Mouse (Mus musculus) intestine, embryonic 14.5 days (tissue): Measurements from ENCODE around the gene Sncb. TPM values are rescaled to one million over a fixed set of nuclear protein-coding genes. Genes with fewer than 3 reads are reported as not detected.

Experiments
- ATAC-seq: fragments of 200-750 bp; cut with Nextera tagmentation; replicated peaks from 2 replicates; pipeline ENCODE4 v1.8.0; 2017; ENCODE audit warnings: low read depth, moderate number of reproducible peaks, moderate TSS enrichment, moderate library complexity; ENCODE audit not compliant: low FRiP score, low TSS enrichment
- DNase-seq: peaks from one replicate; pipeline ENCODE4 v3.0.0-alpha.2; 2018; ENCODE audit warnings: low spot score
- H3K27ac ChIP-seq: fragments of 300-500 bp; sonication (generic); 2 replicates; pipeline ENCODE4 v1.5.1; 2014; ENCODE audit warnings: low read depth, mild to moderate bottlenecking, control low read depth
- H3K27me3 ChIP-seq: fragments of 300-500 bp; sonication (generic); replicated peaks from 2 replicates; pipeline ENCODE4 v1.6.1; 2014; ENCODE audit warnings: low read length, control low read depth; ENCODE audit not compliant: control insufficient read depth, insufficient read depth
- H3K36me3 ChIP-seq: fragments of 300-500 bp; sonication (generic); 2 replicates; pipeline ENCODE4 v1.6.1; 2014; ENCODE audit warnings: low read length, control low read depth; ENCODE audit not compliant: control insufficient read depth, insufficient read depth
- H3K4me1 ChIP-seq: fragments of 300-500 bp; sonication (generic); replicated peaks from 2 replicates; pipeline ENCODE4 v1.6.1; 2014; ENCODE audit warnings: low read length, control low read depth, mixed read lengths; ENCODE audit not compliant: control insufficient read depth, insufficient read depth
- H3K4me2 ChIP-seq: fragments of 300-500 bp; sonication (generic); 2 replicates; pipeline ENCODE4 v1.6.1; 2014; ENCODE audit warnings: low read length
- H3K4me3 ChIP-seq: fragments of 300-500 bp; sonication (generic); 2 replicates; pipeline ENCODE4 v1.5.1; 2014; ENCODE audit warnings: low read depth, low read length, control low read depth, mixed read lengths
- H3K9ac ChIP-seq: fragments of 300-500 bp; sonication (generic); 2 replicates; pipeline ENCODE4 v1.6.1; 2014; ENCODE audit warnings: mild to moderate bottlenecking, low read length
- H3K9me3 ChIP-seq: fragments of 300-500 bp; sonication (generic); 2 replicates; pipeline ENCODE4 v1.6.1; 2016; ENCODE audit warnings: low read length, control low read depth; ENCODE audit not compliant: control insufficient read depth
- WGBS: fragments of 180-500 bp; shearing (Covaris S2); extraction: QIAGEN DNeasy Blood & Tissue Kit; methylation state at CpG from one replicate; pipeline ENCODE4 v1.1.7; 2014; 5-methylcytosine and 5-hydroxymethylcytosine counted together
- polyA plus RNA-seq: library from polyadenylated mRNA; unstranded; fragments of >200 nt; fragmentation: Nextera tagmentation; extraction: Ambion mirVana; gene quantifications from 2 replicates; pipeline ENCODE4 v1.2.1, GENCODE M21; 2014

The Sncb gene
- polyA plus RNA-seq, 1 experiment from 2014 or later = 0.18 TPM

DNA sequence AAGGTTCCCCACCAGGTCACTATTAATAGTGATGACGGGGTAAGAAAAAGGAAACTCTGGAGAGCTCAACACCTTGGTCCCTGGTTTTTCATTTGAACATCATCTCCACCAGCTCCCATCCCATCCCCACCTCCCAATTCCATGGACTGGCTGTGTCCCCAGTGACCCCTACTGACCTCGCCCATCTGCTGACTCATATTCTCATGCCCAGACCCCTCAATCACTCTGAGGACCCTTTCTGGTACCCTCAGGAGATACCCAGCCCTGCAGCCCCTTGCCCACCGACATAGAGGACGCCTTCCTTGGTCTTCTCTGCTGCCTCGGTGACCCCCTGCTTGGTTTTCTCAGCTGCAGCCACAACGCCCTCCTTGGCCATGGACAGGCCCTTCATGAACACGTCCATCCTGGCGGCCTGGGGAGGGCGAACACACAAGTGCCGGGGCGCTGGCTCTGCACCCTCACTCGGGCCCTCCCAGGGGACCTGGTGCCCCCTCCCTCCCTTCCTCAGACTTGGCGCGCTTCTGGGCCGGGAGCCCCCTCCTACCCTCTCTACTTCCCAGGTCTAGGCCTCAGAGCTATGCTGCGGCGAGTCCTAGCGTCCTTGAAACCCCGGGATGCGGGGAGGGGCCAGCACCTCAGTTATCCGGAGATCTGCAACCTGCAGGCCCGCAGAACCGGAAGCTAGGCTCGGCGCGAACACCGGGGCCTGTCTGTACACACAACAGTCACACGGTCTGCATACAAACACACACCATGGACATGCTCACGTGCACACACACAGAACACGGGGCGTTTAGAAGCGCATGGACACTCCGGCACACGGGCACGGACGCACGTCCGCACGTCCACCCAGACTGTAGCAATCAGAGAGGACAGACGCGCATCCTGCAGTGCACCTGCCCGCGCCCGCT, 859 bp downstream of the Sncb start:
- peak overlapping the region; percentile 43 for H3K4me2 ChIP-seq
- DNase-seq (peak; percentile 58), ATAC-seq (0 out of 2 replicates have a peak, but pooled peaks have one; percentile 32)
- no peak overlapping the region for H3K9ac ChIP-seq
- H3K4me1 ChIP-seq = 0 out of 2 replicates have a peak, but pooled peaks cover 3% of the 10 kb centered on the region
- peak overlapping the region; percentile 18 for H3K4me3 ChIP-seq
- WGBS = 5% methylated on average over 44 of the region's 44 CpGs
- H3K9me3 ChIP-seq = no peaks in the 10 kb centered on the region
- no peaks in the 10 kb centered on the region for H3K36me3 ChIP-seq
- peaks cover 58% of the 10 kb centered on the region for H3K27me3 ChIP-seq
- H3K27ac ChIP-seq = no peak overlapping the region

DNA sequence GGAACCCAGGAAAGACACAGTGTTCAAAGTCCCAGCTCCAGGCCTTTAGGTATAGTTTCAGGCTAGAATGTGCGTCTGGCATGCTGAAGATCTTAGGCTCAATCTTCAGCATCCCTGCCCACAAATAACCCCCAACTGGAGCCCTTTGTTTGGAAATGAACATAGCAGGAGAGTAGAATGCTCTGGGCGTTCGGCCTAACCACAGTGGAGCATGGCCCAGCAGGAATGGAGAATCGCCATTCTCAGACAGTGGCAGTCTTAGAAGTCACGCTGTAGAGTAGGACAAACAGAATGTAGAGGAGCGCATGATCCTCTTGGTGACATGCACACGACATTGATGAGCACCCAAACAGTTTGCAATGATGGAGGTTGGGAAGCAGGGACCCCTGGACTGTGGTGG, 5.5 kb downstream of the Sncb start:
- no peak overlapping the region for H3K4me2 ChIP-seq
- DNase-seq = no peak
- no peak overlapping the region for H3K27ac ChIP-seq
- H3K4me3 ChIP-seq = no peak overlapping the region
- WGBS = 73% methylated on average over 7 of the region's 7 CpGs
- H3K4me1 ChIP-seq = 0 out of 2 replicates have a peak, but pooled peaks cover 5% of the 10 kb centered on the region
- H3K9me3 ChIP-seq = no peaks in the 10 kb centered on the region
- H3K36me3 ChIP-seq = no peaks in the 10 kb centered on the region
- peaks cover 66% of the 10 kb centered on the region for H3K27me3 ChIP-seq
- ATAC-seq = no peak
- no peak overlapping the region for H3K9ac ChIP-seq

DNA sequence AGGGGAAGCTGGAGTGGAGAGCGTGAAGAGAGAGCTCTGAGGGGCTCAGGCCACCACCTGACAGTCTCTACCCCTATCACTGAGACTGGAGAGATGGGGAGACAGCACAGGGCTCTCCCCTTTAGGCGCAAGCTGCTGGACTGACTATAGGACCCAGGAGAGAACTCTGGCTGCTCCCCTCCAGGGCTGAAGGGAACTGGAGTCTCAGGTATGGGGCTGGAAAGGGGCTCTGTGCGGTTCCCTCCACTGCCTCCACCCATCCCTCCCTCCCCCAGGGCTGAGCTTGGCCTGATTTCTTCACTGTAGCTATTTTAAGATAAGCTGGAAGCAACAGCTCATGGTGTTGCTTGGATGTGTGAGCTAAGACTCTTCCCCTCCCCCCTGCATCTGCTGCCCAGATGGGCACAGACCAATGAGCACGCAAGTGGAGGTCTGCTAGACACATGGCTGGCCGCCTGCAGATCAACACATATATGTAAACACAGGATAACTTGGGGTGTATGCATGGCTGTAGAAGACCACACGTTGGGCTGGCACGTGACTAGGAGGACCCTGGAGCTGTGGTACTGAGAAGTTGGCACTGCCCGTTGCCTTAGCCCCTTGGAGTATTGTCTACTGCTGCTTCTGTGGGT, 6.1 kb downstream of the Sncb start:
- H3K4me2 ChIP-seq = no peak overlapping the region
- H3K27ac ChIP-seq = no peak overlapping the region
- no peaks in the 10 kb centered on the region for H3K36me3 ChIP-seq
- H3K9me3 ChIP-seq = no peaks in the 10 kb centered on the region
- 57% methylated on average over 8 of the region's 8 CpGs for WGBS
- H3K4me3 ChIP-seq = no peak overlapping the region
- ATAC-seq (no peak), DNase-seq (no peak)
- H3K27me3 ChIP-seq = peaks cover 63% of the 10 kb centered on the region
- H3K9ac ChIP-seq = no peak overlapping the region
- 0 out of 2 replicates have a peak, but pooled peaks cover 3% of the 10 kb centered on the region for H3K4me1 ChIP-seq

DNA sequence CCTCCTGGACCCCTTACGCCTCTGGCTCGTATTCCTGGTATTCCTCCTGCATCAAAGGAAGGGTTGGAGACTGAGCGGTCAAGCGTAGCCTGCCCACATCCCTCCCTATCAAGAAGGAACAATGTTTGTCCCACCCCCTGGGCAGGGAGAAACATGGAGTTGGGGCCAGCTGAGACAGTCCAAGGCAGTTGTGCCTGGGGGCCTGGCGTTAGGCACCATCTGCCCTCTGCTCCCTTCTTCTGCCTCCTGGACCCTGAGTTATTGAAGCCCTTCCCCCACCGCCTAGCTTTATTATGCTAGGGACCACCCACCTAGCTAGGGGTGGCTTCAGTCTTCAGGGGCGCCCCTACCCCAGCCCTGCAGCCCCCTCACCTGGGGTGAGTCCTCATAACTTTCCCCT, 6.9 kb downstream of the Sncb start:
- Histone ChIP-seq H3K9me3 (no peaks in the 10 kb centered on the region), H3K4me1 (0 out of 2 replicates have a peak, but pooled peaks cover 3% of the 10 kb centered on the region), H3K4me3 (no peak overlapping the region), H3K27ac (no peak overlapping the region), H3K9ac (no peak overlapping the region), H3K36me3 (no peaks in the 10 kb centered on the region), H3K27me3 (peaks cover 56% of the 10 kb centered on the region), H3K4me2 (no peak overlapping the region)
- DNase-seq = no peak
- WGBS = 10% methylated on average over 7 of the region's 7 CpGs
- ATAC-seq = no peak

DNA sequence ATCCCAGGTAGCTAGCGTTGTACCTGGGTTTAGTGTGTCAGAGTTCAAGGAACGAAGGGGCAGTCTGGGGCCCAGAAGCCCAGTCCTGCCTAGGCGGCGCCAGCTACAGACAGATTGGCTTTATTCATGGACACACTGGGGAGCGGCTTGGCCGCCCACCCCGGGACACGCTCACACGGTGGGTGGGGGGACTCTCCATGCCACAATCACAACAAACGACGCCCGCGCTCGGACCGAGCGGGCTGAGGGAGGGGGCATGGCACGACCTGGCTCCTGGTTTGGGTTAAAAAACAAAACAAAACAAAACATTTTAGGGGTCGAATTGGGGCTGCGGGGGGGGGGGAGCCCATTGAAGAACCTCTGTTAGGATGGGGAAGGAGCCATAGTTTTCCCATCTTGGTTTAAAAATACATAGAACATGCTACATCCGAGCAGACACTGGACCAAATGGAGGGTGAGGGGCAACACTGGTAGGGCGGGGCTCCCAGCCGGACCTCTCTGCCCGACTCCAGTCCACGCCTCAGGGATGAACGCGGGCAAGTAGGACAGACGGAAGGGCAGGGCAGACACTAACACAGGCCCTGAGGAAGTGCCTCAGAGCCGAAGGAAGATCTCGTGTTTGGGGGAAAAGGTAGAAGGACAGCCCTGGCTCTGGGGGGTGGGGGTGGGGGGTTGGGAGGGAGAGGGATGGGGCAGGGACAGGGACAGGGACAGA, 7.5 kb downstream of the Sncb start:
- no peaks in the 10 kb centered on the region for H3K36me3 ChIP-seq
- DNase-seq = no peak
- H3K9ac ChIP-seq = no peak overlapping the region
- no peak overlapping the region for H3K27ac ChIP-seq
- peak overlapping the region; percentile 31; the same call in 1 of the 2 replicates for H3K4me3 ChIP-seq
- H3K4me2 ChIP-seq = peak overlapping the region; percentile 55
- peaks cover 51% of the 10 kb centered on the region for H3K27me3 ChIP-seq
- H3K9me3 ChIP-seq = no peaks in the 10 kb centered on the region
- H3K4me1 ChIP-seq = 0 out of 2 replicates have a peak, but pooled peaks cover 3% of the 10 kb centered on the region
- ATAC-seq = peak; percentile 37
- 2% methylated on average over 29 of the region's 29 CpGs for WGBS

DNA sequence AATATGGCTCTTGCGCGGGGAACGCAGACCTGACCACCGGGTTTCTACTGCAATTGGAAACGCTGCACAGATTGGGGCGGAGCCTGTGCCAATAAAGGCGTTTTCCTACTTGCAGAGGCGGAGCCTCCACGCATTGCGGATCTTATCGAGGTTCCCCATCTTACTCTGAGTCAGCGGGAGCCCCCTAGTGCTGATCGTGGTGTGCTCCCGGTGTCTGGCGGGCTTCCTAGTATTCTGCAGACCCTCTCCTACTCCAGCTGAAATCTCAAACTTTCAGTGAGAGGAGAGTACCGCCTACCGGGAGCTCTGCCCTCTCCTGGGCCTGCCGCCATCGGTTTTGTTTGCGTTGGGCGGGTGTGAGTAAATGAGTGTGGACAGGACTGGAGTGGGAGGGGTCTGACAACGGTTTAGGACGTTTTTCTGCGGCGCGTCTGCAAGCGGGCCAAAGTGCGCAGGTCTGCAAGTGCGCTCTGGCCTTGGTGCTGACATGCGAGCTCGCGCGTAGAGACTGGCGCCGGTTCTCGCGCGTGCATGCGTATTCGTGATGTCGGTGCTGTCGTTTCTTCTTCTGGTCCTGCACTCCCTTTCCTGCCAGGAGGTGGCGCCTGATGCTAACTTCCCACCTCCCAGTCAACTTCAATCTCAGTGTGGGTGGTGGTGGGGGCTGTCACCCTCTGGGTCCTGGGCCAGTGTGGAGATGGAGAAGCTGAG, 8.2 kb downstream of the Sncb start:
- Histone ChIP-seq H3K4me2 (peak overlapping the region; percentile 55), H3K9ac (no peak overlapping the region; the same call in 1 of the 2 replicates), H3K4me3 (peak overlapping the region; percentile 31), H3K27me3 (peaks cover 46% of the 10 kb centered on the region), H3K27ac (no peak overlapping the region), H3K4me1 (0 out of 2 replicates have a peak, but pooled peaks cover 3% of the 10 kb centered on the region), H3K9me3 (no peaks in the 10 kb centered on the region), H3K36me3 (no peaks in the 10 kb centered on the region)
- ATAC-seq (peak; percentile 86), DNase-seq (peak; percentile 95)
- under 1% methylated on average over 43 of the region's 43 CpGs for WGBS

DNA sequence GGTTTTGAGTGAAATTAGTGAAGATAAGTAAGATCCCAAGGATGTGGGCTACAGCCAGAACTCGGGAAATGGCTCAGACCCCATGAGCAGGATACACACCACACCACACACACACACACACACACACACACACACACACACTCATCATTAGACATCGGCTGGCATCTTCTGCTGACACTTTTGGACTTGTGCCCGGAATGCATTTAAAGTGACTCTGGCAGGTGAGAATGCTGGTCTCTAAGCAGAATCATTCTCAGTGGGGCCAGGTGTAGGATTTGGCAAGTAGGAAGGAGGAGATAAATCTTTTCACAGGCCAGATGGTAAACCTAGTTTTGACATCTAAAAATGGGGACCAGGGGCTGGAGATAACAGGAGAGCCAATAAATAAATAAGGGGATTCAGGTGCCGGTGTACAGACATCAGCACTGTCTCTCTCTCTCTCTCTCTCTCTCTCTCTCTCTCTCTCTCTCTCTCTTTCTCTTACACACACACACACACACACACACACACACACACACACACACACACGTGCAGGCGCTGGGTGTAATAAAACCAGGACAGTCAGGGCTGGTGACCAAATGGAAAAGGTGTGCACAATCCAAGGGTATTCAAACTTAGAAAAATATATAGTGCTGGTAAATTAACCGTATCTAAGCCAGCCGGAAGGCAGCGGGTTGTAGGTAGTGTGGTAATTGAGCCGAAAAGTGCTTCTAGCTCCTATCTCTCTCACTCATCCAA, 9.1 kb downstream of the Sncb start:
- H3K36me3 ChIP-seq = no peaks in the 10 kb centered on the region
- H3K9me3 ChIP-seq = no peaks in the 10 kb centered on the region
- 48% methylated on average over 10 of the region's 10 CpGs for WGBS
- peaks cover 36% of the 10 kb centered on the region for H3K27me3 ChIP-seq
- no peak for ATAC-seq
- peak overlapping the region; percentile 31 for H3K4me3 ChIP-seq
- 0 out of 2 replicates have a peak, but pooled peaks cover 3% of the 10 kb centered on the region for H3K4me1 ChIP-seq
- H3K27ac ChIP-seq = no peak overlapping the region
- peak overlapping the region; percentile 55 for H3K4me2 ChIP-seq
- H3K9ac ChIP-seq = no peak overlapping the region
- no peak for DNase-seq
